Mouse (Mus musculus) midbrain, embryonic 14.5 days (tissue): ENCODE data around the gene Clip2. TPM values are rescaled to one million over a fixed set of nuclear protein-coding genes. Genes with fewer than 3 reads are reported as not detected.
A peak's percentile ranks its signal among the peaks of the same experiment; 100 is the strongest.

Experiments
- ATAC-seq: fragments of 200-750 bp; cut with Nextera tagmentation; 2 replicates; pipeline ENCODE4 v1.8.0; 2017; ENCODE audit warnings: moderate number of reproducible peaks, moderate library complexity; ENCODE audit not compliant: low FRiP score, low TSS enrichment
- DNase-seq: peaks from one replicate; pipeline ENCODE4 v3.0.0-alpha.2; 2015
- H3K27ac ChIP-seq: fragments of 300-500 bp; sonication (generic); replicated peaks from 2 replicates; pipeline ENCODE4 v1.5.1; 2014; ENCODE audit warnings: mild to moderate bottlenecking, low read depth, low read length, moderate library complexity
- H3K27me3 ChIP-seq: fragments of 300-500 bp; sonication (generic); 2 replicates; pipeline ENCODE4 v1.6.1; 2014; ENCODE audit warnings: low read length, control low read depth, mixed read lengths; ENCODE audit not compliant: control insufficient read depth, insufficient read depth
- H3K36me3 ChIP-seq: fragments of 300-500 bp; sonication (generic); 2 replicates; pipeline ENCODE4 v1.6.1; 2014; ENCODE audit warnings: low read length, control low read depth; ENCODE audit not compliant: control insufficient read depth, insufficient read depth
- H3K4me1 ChIP-seq: fragments of 300-500 bp; sonication (generic); 2 replicates; pipeline ENCODE4 v1.6.1; 2014; ENCODE audit warnings: mild to moderate bottlenecking, antibody characterized with exemption, low read length, control low read depth; ENCODE audit not compliant: control insufficient read depth, insufficient read depth
- H3K4me2 ChIP-seq: fragments of 300-500 bp; sonication (generic); 2 replicates; pipeline ENCODE4 v1.6.1; 2014; ENCODE audit warnings: mild to moderate bottlenecking, low read length, moderate library complexity
- H3K4me3 ChIP-seq: fragments of 300-500 bp; sonication (generic); replicated peaks from 2 replicates; pipeline ENCODE4 v1.5.1; 2014; ENCODE audit warnings: low read depth, low read length
- H3K9ac ChIP-seq: fragments of 300-500 bp; sonication (generic); replicated peaks from 2 replicates; pipeline ENCODE4 v1.6.1; 2014; ENCODE audit warnings: mild to moderate bottlenecking, low read length, moderate library complexity
- H3K9me3 ChIP-seq: fragments of 300-500 bp; sonication (generic); 2 replicates; pipeline ENCODE4 v1.6.1; 2016; ENCODE audit warnings: low read length, control low read depth, mixed read lengths; ENCODE audit not compliant: control insufficient read depth
- WGBS: fragments of 180-500 bp; shearing (Covaris S2); extraction: QIAGEN DNeasy Blood & Tissue Kit; methylation state at CpG from one replicate; pipeline ENCODE4 v1.1.7; 2014; 5-methylcytosine and 5-hydroxymethylcytosine counted together
- polyA plus RNA-seq: library from polyadenylated mRNA; unstranded; fragments of >200 nt; fragmentation: Nextera tagmentation; extraction: Ambion mirVana; gene quantifications from 2 replicates; pipeline ENCODE4 v1.2.1, GENCODE M21; 2014

The Clip2 gene
- polyA plus RNA-seq, 1 experiment from 2014 or later = 18.2 TPM

- ATAC-seq = no peak
- no peak for DNase-seq
- H3K4me1 ChIP-seq = peaks cover 7% of the 10 kb centered on the region
- H3K4me3 ChIP-seq = no peak overlapping the region
- no peak overlapping the region for H3K27ac ChIP-seq
- no peak overlapping the region for H3K4me2 ChIP-seq
- H3K36me3 ChIP-seq = no peaks in the 10 kb centered on the region
- H3K27me3 ChIP-seq = no peaks in the 10 kb centered on the region
- H3K9ac ChIP-seq = no peak overlapping the region
- no peaks in the 10 kb centered on the region for H3K9me3 ChIP-seq
- WGBS = 61% methylated on average over 8 of the region's 8 CpGs
Measured at GRCm38 (mm10) chr5:134568964-134569491, 16.8 kb upstream of the Clip2 start.

GRCm38 (mm10) chr5:134568030-134568429 lies 15.8 kb upstream of the Clip2 start:
- H3K27me3 ChIP-seq = no peaks in the 10 kb centered on the region
- H3K4me3 ChIP-seq = no peak overlapping the region
- H3K36me3 ChIP-seq = no peaks in the 10 kb centered on the region
- no peak overlapping the region for H3K4me2 ChIP-seq
- H3K27ac ChIP-seq = no peak overlapping the region
- WGBS = 83% methylated on average over 3 of the region's 3 CpGs
- no peak overlapping the region for H3K9ac ChIP-seq
- DNase-seq (no peak), ATAC-seq (no peak)
- H3K4me1 ChIP-seq = peaks cover 7% of the 10 kb centered on the region
- no peaks in the 10 kb centered on the region for H3K9me3 ChIP-seq

GRCm38 (mm10) chr5:134567445-134567844 lies 15.2 kb upstream of the Clip2 start:
- Histone ChIP-seq H3K4me2 (no peak overlapping the region), H3K4me1 (peaks cover 5% of the 10 kb centered on the region), H3K36me3 (no peaks in the 10 kb centered on the region), H3K9ac (no peak overlapping the region), H3K27me3 (no peaks in the 10 kb centered on the region), H3K9me3 (no peaks in the 10 kb centered on the region), H3K4me3 (no peak overlapping the region), H3K27ac (no peak overlapping the region)
- 84% methylated on average over 4 of the region's 4 CpGs for WGBS
- DNase-seq = no peak
- ATAC-seq = no peak

GRCm38 (mm10) chr5:134565696-134566095 lies 13.5 kb upstream of the Clip2 start:
- Histone ChIP-seq H3K36me3 (no peaks in the 10 kb centered on the region), H3K27ac (no peak overlapping the region), H3K9me3 (no peaks in the 10 kb centered on the region), H3K4me2 (no peak overlapping the region), H3K4me3 (no peak overlapping the region), H3K27me3 (no peaks in the 10 kb centered on the region), H3K4me1 (no peaks in the 10 kb centered on the region), H3K9ac (no peak overlapping the region)
- WGBS = 91% methylated on average over 6 of the region's 6 CpGs
- ATAC-seq (no peak), DNase-seq (no peak)

GRCm38 (mm10) chr5:134564272-134564671 lies 12.0 kb upstream of the Clip2 start:
- no peaks in the 10 kb centered on the region for H3K9me3 ChIP-seq
- no peak overlapping the region for H3K4me3 ChIP-seq
- ATAC-seq (no peak), DNase-seq (no peak)
- no peak overlapping the region for H3K27ac ChIP-seq
- no peak overlapping the region for H3K9ac ChIP-seq
- no peaks in the 10 kb centered on the region for H3K36me3 ChIP-seq
- no peaks in the 10 kb centered on the region for H3K27me3 ChIP-seq
- WGBS = 95% methylated on average over 2 of the region's 2 CpGs
- H3K4me2 ChIP-seq = no peak overlapping the region
- no peaks in the 10 kb centered on the region for H3K4me1 ChIP-seq

- DNase-seq = no peak
- H3K9me3 ChIP-seq = no peaks in the 10 kb centered on the region
- no peaks in the 10 kb centered on the region for H3K27me3 ChIP-seq
- H3K9ac ChIP-seq = no peak overlapping the region
- H3K4me1 ChIP-seq = peaks cover 1% of the 10 kb centered on the region; the same call in 1 of the 2 replicates
- ATAC-seq = no peak
- H3K4me2 ChIP-seq = no peak overlapping the region
- no peak overlapping the region for H3K4me3 ChIP-seq
- H3K27ac ChIP-seq = no peak overlapping the region
- WGBS = 82% methylated on average over 16 of the region's 16 CpGs
- H3K36me3 ChIP-seq = no peaks in the 10 kb centered on the region
Measured at GRCm38 (mm10) chr5:134560450-134561171, 8.4 kb upstream of the Clip2 start.

GRCm38 (mm10) chr5:134560071-134560449 lies 7.8 kb upstream of the Clip2 start, which contains the start of gene Syna:
Syna (minus strand) TSS chr5:134560171.
- no peak for ATAC-seq

GRCm38 (mm10) chr5:134555463-134556164 lies 3.4 kb upstream of the Clip2 start:
- Histone ChIP-seq H3K27me3 (no peaks in the 10 kb centered on the region), H3K4me1 (peaks cover 14% of the 10 kb centered on the region), H3K9me3 (no peaks in the 10 kb centered on the region), H3K4me2 (peak overlapping the region; percentile 44), H3K36me3 (no peaks in the 10 kb centered on the region), H3K9ac (no peak overlapping the region; the same call in 1 of the 2 replicates), H3K4me3 (no peak overlapping the region), H3K27ac (no peak overlapping the region)
- 11% methylated on average over 20 of the region's 20 CpGs for WGBS
- ATAC-seq (no peak), DNase-seq (peak; percentile 83)

More at GRCm38 (mm10) chr5:134560071-134560449, 7.8 kb upstream of the Clip2 start, which contains the start of gene Syna:
- DNase-seq = no peak
- WGBS = 92% methylated on average over 7 of the region's 7 CpGs
- H3K4me2 ChIP-seq = no peak within 1 kb of the TSS
- peaks cover 6% of the 10 kb centered on the region for H3K4me1 ChIP-seq
- H3K9me3 ChIP-seq = no peaks in the 10 kb centered on the region
- no peaks in the 10 kb centered on the region for H3K27me3 ChIP-seq
- no peak within 1 kb of the TSS for H3K9ac ChIP-seq
- H3K4me3 ChIP-seq = no peak within 1 kb of the TSS
- no peaks in the 10 kb centered on the region for H3K36me3 ChIP-seq
- H3K27ac ChIP-seq = no peak within 1 kb of the TSS
